Mouse (Mus musculus) liver, embryonic 13.5 days (tissue): ENCODE measurements around the gene Trpm3. TPM values are rescaled to one million over a fixed set of nuclear protein-coding genes. Genes with fewer than 3 reads are reported as not detected.

Source experiments
- ATAC-seq: fragments of 200-750 bp; cut with Nextera tagmentation; 2 replicates; pipeline ENCODE4 v1.8.0; 2017; ENCODE audit warnings: low read depth, mild to moderate bottlenecking, moderate number of reproducible peaks, moderate library complexity
- DNase-seq: peaks from one replicate; pipeline ENCODE4 v3.0.0; 2022
- H3K27ac ChIP-seq: fragments of 300-500 bp; sonication (generic); 2 replicates; pipeline ENCODE4 v1.5.1; 2015; ENCODE audit warnings: moderate library complexity, mild to moderate bottlenecking, inconsistent platforms
- H3K27me3 ChIP-seq: fragments of 300-500 bp; sonication (generic); 2 replicates; pipeline ENCODE4 v1.6.1; 2015; ENCODE audit warnings: mild to moderate bottlenecking, inconsistent platforms
- H3K36me3 ChIP-seq: fragments of 300-500 bp; sonication (generic); 2 replicates; pipeline ENCODE4 v1.6.1; 2015; ENCODE audit warnings: mild to moderate bottlenecking, inconsistent platforms
- H3K4me1 ChIP-seq: fragments of 300-500 bp; sonication (generic); replicated peaks from 2 replicates; pipeline ENCODE4 v1.6.1; 2015; ENCODE audit warnings: inconsistent platforms
- H3K4me2 ChIP-seq: fragments of 300-500 bp; sonication (generic); 2 replicates; pipeline ENCODE4 v1.6.1; 2015; ENCODE audit warnings: inconsistent platforms, mild to moderate bottlenecking, moderate library complexity
- H3K4me3 ChIP-seq: fragments of 300-500 bp; sonication (generic); replicated peaks from 2 replicates; pipeline ENCODE4 v1.5.1; 2015; ENCODE audit warnings: mild to moderate bottlenecking, inconsistent platforms
- H3K9ac ChIP-seq: fragments of 300-500 bp; sonication (generic); 2 replicates; pipeline ENCODE4 v1.6.1; 2015; ENCODE audit warnings: mild to moderate bottlenecking, inconsistent platforms
- H3K9me3 ChIP-seq: fragments of 300-500 bp; sonication (generic); replicated peaks from 2 replicates; pipeline ENCODE4 v1.6.1; 2016; ENCODE audit warnings: inconsistent platforms
- WGBS: fragments of 180-500 bp; shearing (Covaris S2); methylation state at CpG from one replicate; pipeline ENCODE4 v1.1.7; 2015; ENCODE audit not compliant: insufficient replicate concordance; 5-methylcytosine and 5-hydroxymethylcytosine counted together
- polyA plus RNA-seq: library from polyadenylated mRNA; unstranded; fragments of >200 nt; fragmentation: Nextera tagmentation; extraction: Ambion mirVana; gene quantifications from 2 replicates; pipeline ENCODE4 v1.2.1, GENCODE M21; 2015

Trpm3 gene
- polyA plus RNA-seq, 1 experiment from 2014 or later, result 0.08 TPM

GRCm38 (mm10) chr19:22607985-22608684, 469.3 kb downstream of the Trpm3 start:
- H3K27me3 ChIP-seq, result no peaks in the 10 kb centered on the region
- ATAC-seq, result no peak
- H3K4me1 ChIP-seq, result no peaks in the 10 kb centered on the region
- H3K36me3 ChIP-seq, result no peaks in the 10 kb centered on the region
- no peak overlapping the region for H3K4me2 ChIP-seq
- H3K27ac ChIP-seq, result no peak overlapping the region
- 43% methylated on average over 5 of the region's 5 CpGs for WGBS
- no peak overlapping the region for H3K9ac ChIP-seq
- no peak overlapping the region for H3K4me3 ChIP-seq
- no peak for DNase-seq
- H3K9me3 ChIP-seq, result no peaks in the 10 kb centered on the region

GRCm38 (mm10) chr19:22611621-22612020, 472.8 kb downstream of the Trpm3 start:
- Histone ChIP-seq H3K4me3 (no peak overlapping the region), H3K9ac (no peak overlapping the region), H3K27ac (no peak overlapping the region), H3K36me3 (no peaks in the 10 kb centered on the region), H3K4me1 (no peaks in the 10 kb centered on the region), H3K4me2 (no peak overlapping the region), H3K27me3 (no peaks in the 10 kb centered on the region), H3K9me3 (no peaks in the 10 kb centered on the region)
- WGBS, result 68% methylated on average over 2 of the region's 2 CpGs
- no peak for DNase-seq
- no peak for ATAC-seq

- 64% methylated on average over 6 of the region's 6 CpGs for WGBS
- Histone ChIP-seq H3K4me1 (no peaks in the 10 kb centered on the region), H3K27me3 (no peaks in the 10 kb centered on the region), H3K9me3 (no peaks in the 10 kb centered on the region), H3K27ac (no peak overlapping the region), H3K9ac (no peak overlapping the region), H3K36me3 (no peaks in the 10 kb centered on the region), H3K4me2 (no peak overlapping the region), H3K4me3 (no peak overlapping the region)
- DNase-seq (no peak), ATAC-seq (no peak)
Observed at GRCm38 (mm10) chr19:22615367-22615766, 476.5 kb downstream of the Trpm3 start.

- WGBS, result 47% methylated on average over 3 of the region's 3 CpGs
- ATAC-seq, result no peak
- Histone ChIP-seq H3K4me2 (no peak overlapping the region), H3K36me3 (no peaks in the 10 kb centered on the region), H3K9me3 (no peaks in the 10 kb centered on the region), H3K9ac (no peak overlapping the region), H3K27me3 (no peaks in the 10 kb centered on the region), H3K4me3 (no peak overlapping the region), H3K4me1 (no peaks in the 10 kb centered on the region), H3K27ac (no peak overlapping the region)
- DNase-seq, result no peak
Observed at GRCm38 (mm10) chr19:22624801-22625513, 486.1 kb downstream of the Trpm3 start.

- H3K27ac ChIP-seq, result no peak overlapping the region
- no peak overlapping the region for H3K4me2 ChIP-seq
- no peaks in the 10 kb centered on the region for H3K4me1 ChIP-seq
- H3K27me3 ChIP-seq, result no peaks in the 10 kb centered on the region
- H3K9me3 ChIP-seq, result no peaks in the 10 kb centered on the region
- 52% methylated on average over 3 of the region's 3 CpGs for WGBS
- no peak for DNase-seq
- ATAC-seq, result no peak
- no peaks in the 10 kb centered on the region for H3K36me3 ChIP-seq
- H3K4me3 ChIP-seq, result no peak overlapping the region
- no peak overlapping the region for H3K9ac ChIP-seq
Observed at GRCm38 (mm10) chr19:22628878-22629277, 490.0 kb downstream of the Trpm3 start.

- Histone ChIP-seq H3K4me3 (no peak overlapping the region), H3K27me3 (no peaks in the 10 kb centered on the region), H3K27ac (no peak overlapping the region), H3K9ac (no peak overlapping the region), H3K9me3 (no peaks in the 10 kb centered on the region), H3K4me1 (no peaks in the 10 kb centered on the region), H3K36me3 (no peaks in the 10 kb centered on the region), H3K4me2 (no peak overlapping the region)
- ATAC-seq (no peak), DNase-seq (no peak)
- WGBS, result 60% methylated on average over 6 of the region's 6 CpGs
Observed at GRCm38 (mm10) chr19:22631316-22631715, 492.5 kb downstream of the Trpm3 start.

- no peak for ATAC-seq
- WGBS, result 71% methylated on average over 10 of the region's 10 CpGs
Observed at GRCm38 (mm10) chr19:22635635-22636034, 496.8 kb downstream of the Trpm3 start.

GRCm38 (mm10) chr19:22637786-22638185, 498.9 kb downstream of the Trpm3 start:
- 62% methylated on average over 2 of the region's 2 CpGs for WGBS

More at GRCm38 (mm10) chr19:22635635-22636034, 496.8 kb downstream of the Trpm3 start:
- Histone ChIP-seq H3K4me3 (no peak overlapping the region), H3K4me1 (no peaks in the 10 kb centered on the region), H3K36me3 (no peaks in the 10 kb centered on the region), H3K4me2 (no peak overlapping the region), H3K9me3 (no peaks in the 10 kb centered on the region), H3K27ac (no peak overlapping the region), H3K9ac (no peak overlapping the region), H3K27me3 (no peaks in the 10 kb centered on the region)
- DNase-seq, result no peak

GRCm38 (mm10) chr19:22638394-22638954, 499.6 kb downstream of the Trpm3 start:
- no peak for ATAC-seq
- no peaks in the 10 kb centered on the region for H3K4me1 ChIP-seq
- DNase-seq, result no peak
- no peaks in the 10 kb centered on the region for H3K27me3 ChIP-seq
- 51% methylated on average over 3 of the region's 3 CpGs for WGBS
- H3K9me3 ChIP-seq, result no peaks in the 10 kb centered on the region
- no peak overlapping the region for H3K9ac ChIP-seq
- H3K36me3 ChIP-seq, result no peaks in the 10 kb centered on the region
- H3K4me2 ChIP-seq, result no peak overlapping the region
- no peak overlapping the region for H3K4me3 ChIP-seq
- H3K27ac ChIP-seq, result no peak overlapping the region

More at GRCm38 (mm10) chr19:22637786-22638185, 498.9 kb downstream of the Trpm3 start:
- no peak for DNase-seq
- Histone ChIP-seq H3K9ac (no peak overlapping the region), H3K4me1 (no peaks in the 10 kb centered on the region), H3K27me3 (no peaks in the 10 kb centered on the region), H3K27ac (no peak overlapping the region), H3K36me3 (no peaks in the 10 kb centered on the region), H3K9me3 (no peaks in the 10 kb centered on the region), H3K4me2 (no peak overlapping the region), H3K4me3 (no peak overlapping the region)
- ATAC-seq, result no peak

- no peak for ATAC-seq
- Histone ChIP-seq H3K4me2 (no peak overlapping the region), H3K27ac (no peak overlapping the region), H3K9ac (no peak overlapping the region), H3K36me3 (no peaks in the 10 kb centered on the region), H3K4me3 (no peak overlapping the region), H3K27me3 (no peaks in the 10 kb centered on the region), H3K9me3 (no peaks in the 10 kb centered on the region), H3K4me1 (no peaks in the 10 kb centered on the region)
- WGBS, result 39% methylated on average over 2 of the region's 2 CpGs
- no peak for DNase-seq
Observed at GRCm38 (mm10) chr19:22642124-22642523, 503.3 kb downstream of the Trpm3 start.

- Histone ChIP-seq H3K27ac (no peak overlapping the region), H3K9ac (no peak overlapping the region), H3K4me1 (no peaks in the 10 kb centered on the region), H3K36me3 (no peaks in the 10 kb centered on the region), H3K27me3 (no peaks in the 10 kb centered on the region), H3K4me2 (no peak overlapping the region), H3K9me3 (no peaks in the 10 kb centered on the region), H3K4me3 (no peak overlapping the region)
- ATAC-seq (no peak), DNase-seq (no peak)
- 65% methylated on average over 14 of the region's 14 CpGs for WGBS
Observed at GRCm38 (mm10) chr19:22656466-22657215, 517.8 kb downstream of the Trpm3 start.
